Mouse (Mus musculus) cerebellum, adult 2 months (tissue): ENCODE results near the gene Hist1h3f. TPM values are rescaled to one million over a fixed set of nuclear protein-coding genes. Genes with fewer than 3 reads are reported as not detected.
"Not testable (repeated sequence)": the region's sequence is repeated elsewhere in the genome, so short reads cannot be mapped to it uniquely, and the experiment has no call there.

Source experiments
- DNase-seq, 2 experiments: peaks; one replicate each; pipeline ENCODE4 v3.0.0; 2021
- H3K27ac ChIP-seq: fragments of 200-500 bp; 2 replicates; pipeline ENCODE4 v1.5.1; 2012; ENCODE audit warnings: low read length, control low read depth, inconsistent platforms; ENCODE audit not compliant: insufficient read depth
- H3K27me3 ChIP-seq: fragments of 200-500 bp; 2 replicates; pipeline ENCODE4 v1.6.1; 2012; ENCODE audit warnings: inconsistent platforms, mild to moderate bottlenecking, low read length, moderate library complexity; ENCODE audit not compliant: control insufficient read depth, insufficient read depth
- H3K4me1 ChIP-seq: fragments of 200-500 bp; 2 replicates; pipeline ENCODE4 v1.6.1; 2011; ENCODE audit warnings: low read length; ENCODE audit not compliant: control insufficient read depth, insufficient read depth
- H3K4me3 ChIP-seq: fragments of 200-500 bp; replicated peaks from 2 replicates; pipeline ENCODE3; 2011; ENCODE audit warnings: mild to moderate bottlenecking, low read depth, low read length, control low read depth; ENCODE audit not compliant: insufficient read depth
- CTCF ChIP-seq: fragments of 200-500 bp; IDR thresholded peaks from 2 replicates; pipeline ENCODE4 v1.5.1; 2011; ENCODE audit warnings: low read depth, mild to moderate bottlenecking, control low read depth, low read length, moderate library complexity, borderline replicate concordance; ENCODE audit not compliant: insufficient read depth
- POLR2A ChIP-seq: fragments of 200-500 bp; IDR thresholded peaks from 2 replicates; pipeline ENCODE4 v1.6.1; 2011; ENCODE audit warnings: low read length, control low read depth, borderline replicate concordance; ENCODE audit not compliant: insufficient read depth
- WGBS: fragments of 180-500 bp; shearing (Covaris S2); methylation state at CpG from one replicate; pipeline ENCODE4 v1.1.7; 2018; 5-methylcytosine and 5-hydroxymethylcytosine counted together
- polyA plus RNA-seq: library from polyadenylated mRNA; depleted of rRNA; stranded (reverse); fragments of >200 nt; gene quantifications from 2 replicates; pipeline ENCODE4 v1.2.3, GENCODE M21; 2012

The Hist1h3f gene
- polyA plus RNA-seq, 1 experiment = 0.33 TPM

- WGBS = under 1% methylated on average over 20 of the region's 20 CpGs
- Histone ChIP-seq H3K27ac (peak overlapping the region; percentile 10; the same call in 1 of the 2 replicates), H3K27me3 (no peaks in the 10 kb centered on the region), H3K4me1 (peaks cover 4% of the 10 kb centered on the region; the same call in 1 of the 2 replicates), H3K4me3 (peak overlapping the region; percentile 64)
- peak; percentile 68 to 69 for DNase-seq
- no peak for TF ChIP-seq CTCF
- TF ChIP-seq POLR2A = no peak
Measured at GRCm38 (mm10) chr13:23530181-23530900, 13.5 kb upstream of the Hist1h3f start.

GRCm38 (mm10) chr13:23530901-23531875 is 12.7 kb upstream of the Hist1h3f start, which contains the start of gene Hist1h4h:
TSS of gene Hist1h4h (plus strand) at chr13:23531050.
- Histone ChIP-seq H3K27me3 (no peaks in the 10 kb centered on the region), H3K4me3 (peak within 1 kb of the TSS; percentile 64), H3K4me1 (peaks cover 4% of the 10 kb centered on the region; the same call in 1 of the 2 replicates), H3K27ac (peak within 1 kb of the TSS; percentile 94)
- WGBS = under 1% methylated on average over 63 of the region's 70 CpGs
- DNase-seq = peak; percentile 98 to 99
- TF ChIP-seq CTCF (no peak), POLR2A (peak; percentile 98)

- DNase-seq = no peak
- TF ChIP-seq POLR2A (no peak), CTCF (no peak)
- H3K4me1 ChIP-seq = peaks cover 4% of the 10 kb centered on the region; the same call in 1 of the 2 replicates
- H3K27me3 ChIP-seq = no peaks in the 10 kb centered on the region
- WGBS = 15% methylated on average over 9 of the region's 9 CpGs
- H3K27ac ChIP-seq = no peak overlapping the region
- no peak overlapping the region for H3K4me3 ChIP-seq
Measured at GRCm38 (mm10) chr13:23532262-23533075, 11.4 kb upstream of the Hist1h3f start.

- peak; percentile 64 to 83 for DNase-seq
- H3K27me3 ChIP-seq, H3K27ac ChIP-seq, H3K4me1 ChIP-seq: not testable (repeated sequence)
- under 1% methylated on average over 22 of the region's 53 CpGs for WGBS
- H3K4me3 ChIP-seq = peak within 1 kb of the TSS; percentile 70
Measured at GRCm38 (mm10) chr13:23533560-23534367, 10.1 kb upstream of the Hist1h3f start, which contains the start of gene Hist1h2af. TSS of gene Hist1h2af (plus strand) at chr13:23533906.

- no peak overlapping the region for H3K27ac ChIP-seq
- no peak for DNase-seq
- TF ChIP-seq POLR2A (no peak), CTCF (no peak)
- H3K27me3 ChIP-seq = no peaks in the 10 kb centered on the region
- WGBS = under 1% methylated on average over 15 of the region's 15 CpGs
- H3K4me1 ChIP-seq = peaks cover 4% of the 10 kb centered on the region; the same call in 1 of the 2 replicates
- peak overlapping the region; percentile 31 for H3K4me3 ChIP-seq
Measured at GRCm38 (mm10) chr13:23534368-23535131, 9.3 kb upstream of the Hist1h3f start.

- not testable (repeated sequence) for H3K4me1 ChIP-seq, H3K27ac ChIP-seq, H3K27me3 ChIP-seq
- DNase-seq = peak; percentile 81 to 87
- peak within 1 kb of the TSS; percentile 31 for H3K4me3 ChIP-seq
- WGBS = under 1% methylated on average over 55 of the region's 62 CpGs
Measured at GRCm38 (mm10) chr13:23535137-23536075, 8.4 kb upstream of the Hist1h3f start, which contains the start of gene Hist1h3g. TSS of gene Hist1h3g (plus strand) at chr13:23535422.
